Mouse (Mus musculus) stomach, embryonic 16.5 days (tissue): Measurements from ENCODE around the gene Mul1. TPM values are rescaled to one million over a fixed set of nuclear protein-coding genes. Genes with fewer than 3 reads are reported as not detected.

Experiments used
- ATAC-seq: fragments of 200-750 bp; cut with Nextera tagmentation; 2 replicates; pipeline ENCODE4 v1.8.0; 2017; ENCODE audit warnings: moderate number of reproducible peaks, moderate TSS enrichment; ENCODE audit not compliant: insufficient read depth, low FRiP score
- H3K27ac ChIP-seq: fragments of 300-500 bp; sonication (generic); 2 replicates; pipeline ENCODE4 v1.5.1; 2014; ENCODE audit warnings: low read length
- H3K27me3 ChIP-seq: fragments of 300-500 bp; sonication (generic); 2 replicates; pipeline ENCODE4 v1.6.1; 2014; ENCODE audit warnings: low read length, control low read depth, mixed read lengths; ENCODE audit not compliant: control insufficient read depth, insufficient read depth
- H3K36me3 ChIP-seq: fragments of 300-500 bp; sonication (generic); 2 replicates; pipeline ENCODE4 v1.6.1; 2014; ENCODE audit warnings: low read length; ENCODE audit not compliant: control insufficient read depth, insufficient read depth
- H3K4me1 ChIP-seq: fragments of 300-500 bp; sonication (generic); 2 replicates; pipeline ENCODE4 v1.6.1; 2014; ENCODE audit warnings: low read length, control low read depth, mixed read lengths; ENCODE audit not compliant: control insufficient read depth, insufficient read depth
- H3K4me2 ChIP-seq: fragments of 300-500 bp; sonication (generic); 2 replicates; pipeline ENCODE4 v1.6.1; 2014; ENCODE audit warnings: low read depth, low read length, mixed read lengths
- H3K4me3 ChIP-seq: fragments of 300-500 bp; sonication (generic); replicated peaks from 2 replicates; pipeline ENCODE4 v1.5.1; 2014; ENCODE audit warnings: mild to moderate bottlenecking, low read length
- H3K9ac ChIP-seq: fragments of 300-500 bp; sonication (generic); 2 replicates; pipeline ENCODE4 v1.6.1; 2014; ENCODE audit warnings: low read length
- H3K9me3 ChIP-seq: fragments of 300-500 bp; sonication (generic); replicated peaks from 2 replicates; pipeline ENCODE4 v1.6.1; 2016; ENCODE audit warnings: low read length, control low read depth; ENCODE audit not compliant: control insufficient read depth
- WGBS: fragments of 180-500 bp; shearing (Covaris S2); extraction: QIAGEN DNeasy Blood & Tissue Kit; methylation state at CpG from one replicate; pipeline ENCODE4 v1.1.7; 2014; 5-methylcytosine and 5-hydroxymethylcytosine counted together
- polyA plus RNA-seq: library from polyadenylated mRNA; unstranded; fragments of >200 nt; fragmentation: Nextera tagmentation; extraction: Ambion mirVana; gene quantifications from 2 replicates; pipeline ENCODE4 v1.2.1, GENCODE M21; 2015

Mul1 gene
- polyA plus RNA-seq, 1 experiment from 2014 or later: 22.2 TPM

- no peak overlapping the region for H3K4me2 ChIP-seq
- WGBS: 48% methylated on average over 15 of the region's 15 CpGs
- no peak overlapping the region for H3K27ac ChIP-seq
Observed at GRCm38 (mm10) chr4:138452306-138453096, 18.0 kb downstream of the Mul1 start.

GRCm38 (mm10) chr4:138453097-138453752 lies 18.8 kb downstream of the Mul1 start:
- peak overlapping the region; percentile 90 for H3K9ac ChIP-seq
- no peak for ATAC-seq
- H3K36me3 ChIP-seq: no peaks in the 10 kb centered on the region
- H3K4me1 ChIP-seq: peaks cover 25% of the 10 kb centered on the region
- no peaks in the 10 kb centered on the region for H3K27me3 ChIP-seq
- H3K4me2 ChIP-seq: peak overlapping the region; percentile 87
- peak overlapping the region; percentile 81 for H3K4me3 ChIP-seq
- H3K27ac ChIP-seq: peak overlapping the region; percentile 85
- 15% methylated on average over 19 of the region's 19 CpGs for WGBS
- H3K9me3 ChIP-seq: no peaks in the 10 kb centered on the region

More at GRCm38 (mm10) chr4:138452306-138453096, 18.0 kb downstream of the Mul1 start:
- no peaks in the 10 kb centered on the region for H3K9me3 ChIP-seq
- H3K9ac ChIP-seq: no peak overlapping the region
- H3K36me3 ChIP-seq: no peaks in the 10 kb centered on the region
- no peak overlapping the region for H3K4me3 ChIP-seq
- ATAC-seq: no peak
- peaks cover 25% of the 10 kb centered on the region for H3K4me1 ChIP-seq
- no peaks in the 10 kb centered on the region for H3K27me3 ChIP-seq

- 1% methylated on average over 54 of the region's 64 CpGs for WGBS
- peak; percentile 88 for ATAC-seq
Observed at GRCm38 (mm10) chr4:138453753-138454570, 19.5 kb downstream of the Mul1 start, which contains the start of gene Camk2n1. Camk2n1 (plus strand) TSS chr4:138454314.

GRCm38 (mm10) chr4:138454571-138455140 lies 20.2 kb downstream of the Mul1 start:
- peaks cover 28% of the 10 kb centered on the region for H3K4me1 ChIP-seq
- no peaks in the 10 kb centered on the region for H3K27me3 ChIP-seq
- peak overlapping the region; percentile 90 for H3K9ac ChIP-seq
- H3K4me3 ChIP-seq: peak overlapping the region; percentile 81
- peak overlapping the region; percentile 87 for H3K4me2 ChIP-seq
- under 1% methylated on average over 71 of the region's 78 CpGs for WGBS
- H3K36me3 ChIP-seq: no peaks in the 10 kb centered on the region
- peak overlapping the region; percentile 85 for H3K27ac ChIP-seq
- peak; percentile 39 for ATAC-seq
- H3K9me3 ChIP-seq: no peaks in the 10 kb centered on the region

More at GRCm38 (mm10) chr4:138453753-138454570, 19.5 kb downstream of the Mul1 start, which contains the start of gene Camk2n1:
- no peaks in the 10 kb centered on the region for H3K36me3 ChIP-seq
- H3K27ac ChIP-seq: peak within 1 kb of the TSS; percentile 85
- H3K9ac ChIP-seq: peak within 1 kb of the TSS; percentile 90
- H3K4me2 ChIP-seq: peak within 1 kb of the TSS; percentile 87
- H3K27me3 ChIP-seq: no peaks in the 10 kb centered on the region
- H3K9me3 ChIP-seq: no peaks in the 10 kb centered on the region
- H3K4me1 ChIP-seq: peaks cover 28% of the 10 kb centered on the region
- peak within 1 kb of the TSS; percentile 81 for H3K4me3 ChIP-seq

- Histone ChIP-seq H3K27me3 (no peaks in the 10 kb centered on the region), H3K4me3 (peak overlapping the region; percentile 81), H3K27ac (peak overlapping the region; percentile 85), H3K4me2 (peak overlapping the region; percentile 87), H3K9me3 (no peaks in the 10 kb centered on the region), H3K9ac (peak overlapping the region; percentile 90), H3K4me1 (peaks cover 28% of the 10 kb centered on the region), H3K36me3 (no peaks in the 10 kb centered on the region)
- ATAC-seq: peak; percentile 6; the same call in 1 of the 2 replicates
- under 1% methylated on average over 58 of the region's 58 CpGs for WGBS
Observed at GRCm38 (mm10) chr4:138455141-138455955, 20.9 kb downstream of the Mul1 start.

GRCm38 (mm10) chr4:138455956-138456341 lies 21.5 kb downstream of the Mul1 start:
- Histone ChIP-seq H3K4me2 (peak overlapping the region; percentile 87), H3K4me1 (peaks cover 30% of the 10 kb centered on the region), H3K27me3 (no peaks in the 10 kb centered on the region), H3K9me3 (no peaks in the 10 kb centered on the region), H3K27ac (peak overlapping the region; percentile 85; the same call in 1 of the 2 replicates), H3K4me3 (peak overlapping the region; percentile 81), H3K9ac (peak overlapping the region; percentile 90), H3K36me3 (no peaks in the 10 kb centered on the region)
- 2% methylated on average over 17 of the region's 17 CpGs for WGBS
- ATAC-seq: no peak

GRCm38 (mm10) chr4:138456536-138456935 lies 22.1 kb downstream of the Mul1 start:
- ATAC-seq: no peak
- H3K9ac ChIP-seq: peak overlapping the region; percentile 90
- H3K9me3 ChIP-seq: no peaks in the 10 kb centered on the region
- H3K4me1 ChIP-seq: peaks cover 32% of the 10 kb centered on the region
- H3K27ac ChIP-seq: no peak overlapping the region
- H3K4me3 ChIP-seq: peak overlapping the region; percentile 81
- no peaks in the 10 kb centered on the region for H3K36me3 ChIP-seq
- H3K27me3 ChIP-seq: no peaks in the 10 kb centered on the region
- WGBS: 20% methylated on average over 8 of the region's 8 CpGs
- H3K4me2 ChIP-seq: peak overlapping the region; percentile 87

GRCm38 (mm10) chr4:138457091-138457490 lies 22.6 kb downstream of the Mul1 start:
- no peak overlapping the region for H3K4me3 ChIP-seq
- no peak overlapping the region for H3K9ac ChIP-seq
- H3K9me3 ChIP-seq: no peaks in the 10 kb centered on the region
- no peak overlapping the region for H3K27ac ChIP-seq
- no peak for ATAC-seq
- no peaks in the 10 kb centered on the region for H3K27me3 ChIP-seq
- peaks cover 32% of the 10 kb centered on the region for H3K4me1 ChIP-seq
- no peaks in the 10 kb centered on the region for H3K36me3 ChIP-seq
- peak overlapping the region; percentile 87; the same call in 1 of the 2 replicates for H3K4me2 ChIP-seq
- 35% methylated on average over 4 of the region's 4 CpGs for WGBS
